ENCODE assay signal across 11 mouse cellular contexts in genomic region chr5:33104025-33104481, GRCm38 (mm10). TPM values are rescaled to one million over a fixed set of nuclear protein-coding genes. Genes with fewer than 3 reads are reported as not detected.
DNase-seq lines count a peak whose midpoint lies in the region; ATAC-seq and TF ChIP-seq lines count a peak whose summit lies in the region.
"Had no signal": no experiment of that assay in that cellular context is flagged by ENCODE, and none has a peak within 500 bp of the region (broad histone marks: within the 10 kb centered on the region; RNA-seq: fewer than 3 reads in every experiment).

Slc5a1 (plus strand) TSS chr5:33104219.

- 0 out of 2 replicates have a peak, but pooled peaks cover 2% of the 10 kb centered on the region for H3K4me1 ChIP-seq in heart, embryonic 11.5 days (ENCODE audit: control insufficient read depth, insufficient read depth, low read length)
- peaks cover 6% of the 10 kb centered on the region for H3K4me1 ChIP-seq in hindbrain, embryonic 13.5 days (replicated peaks)
- H3K4me1 ChIP-seq in midbrain, postnatal 0 days (ENCODE audit: insufficient read depth, low read length), result no peaks in the 10 kb centered on the region
- H3K4me1 ChIP-seq in cerebellum, adult 2 months (ENCODE audit: control insufficient read depth, insufficient read depth, low read length), result no peaks in the 10 kb centered on the region; the same call in 1 of the 2 replicates

- no peaks in the 10 kb centered on the region for H3K9me3 ChIP-seq in heart, embryonic 11.5 days (replicated peaks; ENCODE audit: control insufficient read depth, low read length)
- H3K9me3 ChIP-seq in hindbrain, embryonic 13.5 days, result no peaks in the 10 kb centered on the region
- no peaks in the 10 kb centered on the region for H3K9me3 ChIP-seq in midbrain, postnatal 0 days (ENCODE audit: low read length)

- H3K4me2 ChIP-seq in heart, embryonic 11.5 days, result peak within 1 kb of the TSS; percentile 50
- H3K4me2 ChIP-seq in hindbrain, embryonic 13.5 days, result peak within 1 kb of the TSS; percentile 36
- H3K4me2 ChIP-seq in midbrain, postnatal 0 days (ENCODE audit: low read depth, low read length, poor library complexity, severe bottlenecking), result peak within 1 kb of the TSS; percentile 20
- H3K4me2 ChIP-seq: liver, embryonic 11.5 days had no signal

- H3K27me3 ChIP-seq in heart, embryonic 11.5 days (ENCODE audit: control insufficient read depth, insufficient read depth, low read length), result peaks cover 39% of the 10 kb centered on the region
- H3K27me3 ChIP-seq in hindbrain, embryonic 13.5 days, result peaks cover 36% of the 10 kb centered on the region
- H3K27me3 ChIP-seq in midbrain, postnatal 0 days (ENCODE audit: insufficient read depth, low read length), result no peaks in the 10 kb centered on the region; the same call in 1 of the 2 replicates
- no peaks in the 10 kb centered on the region; the same call in 1 of the 2 replicates for H3K27me3 ChIP-seq in cerebellum, adult 2 months (ENCODE audit: control insufficient read depth, insufficient read depth, low read length)

- no peak within 1 kb of the TSS for H3K27ac ChIP-seq in heart, embryonic 11.5 days (ENCODE audit: low read depth, low read length)
- H3K27ac ChIP-seq in hindbrain, embryonic 13.5 days, result no peak within 1 kb of the TSS
- H3K27ac ChIP-seq in midbrain, postnatal 0 days (ENCODE audit: low read depth, low read length), result no peak within 1 kb of the TSS
- no peak within 1 kb of the TSS for H3K27ac ChIP-seq in cerebellum, adult 2 months (ENCODE audit: insufficient read depth, low read length)

- no peak for ATAC-seq in heart, embryonic 11.5 days (replicated peaks; ENCODE audit: insufficient number of reproducible peaks, low FRiP score, low TSS enrichment)
- no peak for ATAC-seq in hindbrain, embryonic 13.5 days (ENCODE audit: low FRiP score)
- ATAC-seq in midbrain, postnatal 0 days (ENCODE audit: low FRiP score), result no peak

- TF ChIP-seq CTCF in midbrain, postnatal 0 days (IDR thresholded peaks at IDR 0.05), result no peak
- TF ChIP-seq CTCF in cerebellum, adult 2 months (IDR thresholded peaks at IDR 0.05; ENCODE audit: borderline replicate concordance, insufficient read depth, low read depth, low read length), result no peak

- H3K36me3 ChIP-seq in heart, embryonic 11.5 days (ENCODE audit: control insufficient read depth, insufficient read depth, low read length), result no peaks in the 10 kb centered on the region
- H3K36me3 ChIP-seq in hindbrain, embryonic 13.5 days, result no peaks in the 10 kb centered on the region
- no peaks in the 10 kb centered on the region for H3K36me3 ChIP-seq in midbrain, postnatal 0 days (ENCODE audit: insufficient read depth, low read length)

- H3K4me3 ChIP-seq in heart, embryonic 11.5 days (ENCODE audit: low read depth, low read length), result peak within 1 kb of the TSS; percentile 14; the same call in 1 of the 2 replicates
- peak within 1 kb of the TSS; percentile 16 for H3K4me3 ChIP-seq in hindbrain, embryonic 13.5 days
- H3K4me3 ChIP-seq in midbrain, postnatal 0 days (ENCODE audit: low read depth, low read length), result peak within 1 kb of the TSS; percentile 14; the same call in 1 of the 2 replicates
- no peak within 1 kb of the TSS for H3K4me3 ChIP-seq in cerebellum, adult 2 months (replicated peaks; ENCODE audit: insufficient read depth, low read depth, low read length)

- H3K9ac ChIP-seq in heart, embryonic 11.5 days (ENCODE audit: low read depth, low read length), result no peak within 1 kb of the TSS
- no peak within 1 kb of the TSS for H3K9ac ChIP-seq in hindbrain, embryonic 13.5 days
- no peak within 1 kb of the TSS for H3K9ac ChIP-seq in midbrain, postnatal 0 days (replicated peaks; ENCODE audit: low read length, poor library complexity, severe bottlenecking)

- WGBS in heart, embryonic 11.5 days (ENCODE audit: insufficient replicate concordance), result 13% methylated on average over 25 of the region's 25 CpGs
- 15% methylated on average over 25 of the region's 25 CpGs for WGBS in hindbrain, embryonic 13.5 days
- WGBS in midbrain, postnatal 0 days, result 24% methylated on average over 25 of the region's 25 CpGs
- WGBS in cerebellum, adult 2 months, result 16% methylated on average over 25 of the region's 25 CpGs

- no peak for DNase-seq in heart, adult 9 months (ENCODE audit: low spot score in 2 of 2)
- peak; percentile 33 to 59 for DNase-seq in kidney, postnatal 4 days
- DNase-seq in midbrain, postnatal 0 days (ENCODE audit: low spot score), result no peak
- DNase-seq in cerebellum, adult 2 months, result no peak
- DNase-seq in right cerebral cortex, postnatal 36 days (ENCODE audit: low spot score in 2 of 2), result no peak
- no peak for DNase-seq in layer of hippocampus, adult 9-10 months (ENCODE audit: low spot score)
- DNase-seq: B cell, adult 2 months had no signal

- TF ChIP-seq POLR2A in cerebellum, adult 2 months (IDR thresholded peaks at IDR 0.05; ENCODE audit: borderline replicate concordance, insufficient read depth, low read length), result no peak

RNA-seq across cellular contexts. Expression of gene Slc5a1, which starts in this region (rescaled TPM):
- polyA plus RNA-seq in heart, embryonic 11.5 days (2014; fragmentation: Nextera tagmentation; extraction: Ambion mirVana), result not detected in 2 replicates
- 0.04 TPM in 1 of 2 replicates, not detected in the other for polyA plus RNA-seq in hindbrain, embryonic 13.5 days (2015; fragmentation: Nextera tagmentation; extraction: Ambion mirVana)
- total RNA-seq in midbrain, postnatal 0 days (2014; rRNA removed), result 0.16 and 0.33 TPM in 2 replicates
- polyA plus RNA-seq in midbrain, postnatal 0 days (2015; fragmentation: Nextera tagmentation; extraction: Ambion mirVana), result 0.10 and 0.19 TPM in 2 replicates
- 4.5 and 5.0 TPM in 2 replicates for polyA plus RNA-seq in cerebellum, adult 2 months (2012; rRNA removed)
- polyA plus RNA-seq: frontal cortex, adult 2 months; liver, embryonic 11.5 days had no signal

Comparison
In these comparisons a context has a peak if more than half of its experiments do, and no peak if none do; other contexts are left out.
1. DNase-seq: peak in kidney, postnatal 4 days (2 of 2); none in heart, adult 9 months (0 of 2), midbrain, postnatal 0 days (single experiment), cerebellum, adult 2 months (0 of 2), right cerebral cortex, postnatal 36 days (0 of 2) and layer of hippocampus, adult 9-10 months (single experiment).
2. Peak in every context shown above with its lines, with median percentiles within 50 percentile points of each other: H3K4me2 ChIP-seq.